Mouse (Mus musculus): ENCODE data around the gene Foxn3. TPM values are rescaled to one million over a fixed set of nuclear protein-coding genes. Genes with fewer than 3 reads are reported as not detected.

Gene Foxn3
- total RNA-seq, 2 experiments from 2014 or later: 55.7 to 59.4 TPM

- no peak for DNase-seq (ENCODE audit: low spot score in 2 of 2)
These were observed 231.1 kb downstream of the Foxn3 start for GRCm38 (mm10) chr12:99332144-99332807.

GRCm38 (mm10) chr12:99331341-99331947, 231.9 kb downstream of the Foxn3 start:
- DNase-seq (ENCODE audit: low spot score in 2 of 2): no peak

DNA sequence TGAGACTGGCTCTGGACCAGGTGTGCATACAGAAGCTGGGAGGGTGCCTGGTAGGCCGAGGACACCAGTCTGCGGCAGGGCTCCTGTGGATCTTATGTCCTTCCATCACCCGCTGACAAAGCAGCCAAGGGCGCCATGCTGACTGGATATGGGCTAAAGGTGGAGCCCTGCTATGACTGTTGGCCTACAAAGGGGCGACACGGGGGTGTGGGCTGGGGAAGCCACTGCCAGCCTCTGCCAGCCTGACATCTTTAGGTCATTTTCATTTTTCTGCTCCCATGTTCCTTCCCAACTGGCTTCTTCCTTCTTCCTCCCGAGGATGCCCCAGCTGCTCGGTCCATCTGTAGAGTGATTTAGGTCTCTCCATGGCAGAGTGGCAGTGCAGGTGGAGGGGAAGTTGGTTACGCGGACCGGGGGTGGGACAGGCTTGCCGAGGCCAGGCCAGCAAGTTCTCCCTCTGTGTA, 232.5 kb downstream of the Foxn3 start:
- DNase-seq (ENCODE audit: low spot score in 2 of 2): no peak

- DNase-seq (ENCODE audit: low spot score in 2 of 2): no peak
These were observed 233.8 kb downstream of the Foxn3 start for GRCm38 (mm10) chr12:99329301-99330257.

DNA sequence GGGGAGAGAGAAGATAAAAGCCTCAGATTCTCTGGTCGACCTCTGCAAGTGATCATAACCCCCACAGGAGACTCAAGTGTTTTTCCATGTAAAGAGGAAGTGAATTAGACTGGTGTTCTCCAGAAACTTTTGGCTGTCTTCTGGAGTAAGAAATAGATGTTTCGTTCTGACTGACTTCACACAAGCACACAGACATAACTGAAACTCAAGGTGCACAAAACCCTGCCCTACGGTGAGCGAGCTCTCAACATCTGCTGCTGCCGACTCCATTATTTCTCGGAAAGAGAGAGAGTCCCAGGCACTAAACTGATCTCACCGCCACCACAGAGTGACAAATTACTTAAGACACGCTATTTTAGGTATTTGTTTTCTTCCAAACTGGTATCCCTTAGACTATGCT, 237.2 kb downstream of the Foxn3 start:
- no peak for DNase-seq (ENCODE audit: low spot score in 2 of 2)

- no peak for DNase-seq (ENCODE audit: low spot score in 2 of 2)
These were observed 241.6 kb downstream of the Foxn3 start for GRCm38 (mm10) chr12:99321633-99322431.

- no peak for DNase-seq (ENCODE audit: low spot score in 2 of 2)
These were observed 242.4 kb downstream of the Foxn3 start for GRCm38 (mm10) chr12:99320966-99321496.

DNA sequence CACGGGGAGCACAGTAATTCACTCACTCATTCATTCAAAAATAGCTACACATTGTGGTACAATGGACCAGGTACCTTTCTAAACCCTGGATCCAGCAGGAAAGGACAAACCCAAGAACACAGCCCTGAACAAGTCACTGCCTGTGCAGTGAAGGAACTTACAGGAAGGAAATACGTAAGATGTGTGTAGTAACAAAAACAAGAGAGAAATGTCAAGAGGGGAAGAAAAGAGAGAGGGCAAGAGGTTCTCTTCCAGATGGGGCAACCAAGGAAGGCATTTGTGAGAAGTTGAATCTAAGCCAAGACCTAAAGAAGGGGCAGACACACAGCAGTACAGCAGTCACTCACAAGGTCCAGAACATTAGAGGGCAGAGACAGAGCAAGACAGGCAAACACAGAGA, 243.5 kb downstream of the Foxn3 start:
- no peak for DNase-seq (ENCODE audit: low spot score in 2 of 2)

DNA sequence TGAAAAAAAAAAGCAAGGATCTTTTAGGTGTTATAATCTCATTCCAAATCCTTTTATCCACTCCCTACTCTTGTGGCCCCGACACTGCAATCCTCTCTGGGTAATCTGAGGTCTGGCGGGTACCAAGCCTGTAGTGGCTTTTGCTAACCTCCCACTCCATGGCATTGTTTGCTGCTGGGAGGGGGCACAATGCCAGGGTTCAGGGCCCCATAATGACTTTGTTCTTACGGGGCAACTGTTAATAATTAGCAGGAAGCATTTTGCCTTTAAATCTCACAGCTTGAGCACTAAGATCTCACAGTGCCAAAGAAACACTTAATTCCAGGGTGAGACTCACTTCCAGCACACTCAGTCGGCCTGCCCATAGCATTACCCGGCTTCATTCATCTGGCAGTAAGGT, 244.2 kb downstream of the Foxn3 start:
- DNase-seq (ENCODE audit: low spot score in 2 of 2): no peak

GRCm38 (mm10) chr12:99315931-99316330, 247.5 kb downstream of the Foxn3 start:
- no peak for DNase-seq (ENCODE audit: low spot score in 2 of 2)

- DNase-seq (ENCODE audit: low spot score in 2 of 2): no peak
These were observed 248.6 kb downstream of the Foxn3 start for GRCm38 (mm10) chr12:99314817-99315216.

DNA sequence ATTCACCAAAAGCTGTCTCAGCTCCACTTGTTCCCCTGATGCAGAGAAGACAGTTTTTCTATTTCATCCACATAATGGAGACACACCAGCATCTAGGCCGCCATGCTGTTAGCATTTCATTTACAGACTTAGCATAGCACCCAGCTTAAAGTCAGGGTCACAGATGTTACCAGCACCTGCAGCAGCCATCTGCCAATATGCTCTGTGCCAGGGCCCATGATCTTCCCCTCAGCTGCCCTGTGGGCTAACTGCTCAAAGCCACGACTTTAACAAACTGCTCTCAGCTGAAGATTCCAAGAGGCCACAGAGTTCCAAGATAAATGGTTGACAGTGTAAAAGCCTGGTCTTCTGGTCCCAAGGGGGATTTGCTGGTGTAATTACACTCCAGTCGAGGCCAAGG, 252.1 kb downstream of the Foxn3 start:
- no peak for DNase-seq (ENCODE audit: low spot score in 2 of 2)

- no peak for DNase-seq (ENCODE audit: low spot score in 2 of 2)
These were observed 253.4 kb downstream of the Foxn3 start for GRCm38 (mm10) chr12:99309937-99310336.

DNA sequence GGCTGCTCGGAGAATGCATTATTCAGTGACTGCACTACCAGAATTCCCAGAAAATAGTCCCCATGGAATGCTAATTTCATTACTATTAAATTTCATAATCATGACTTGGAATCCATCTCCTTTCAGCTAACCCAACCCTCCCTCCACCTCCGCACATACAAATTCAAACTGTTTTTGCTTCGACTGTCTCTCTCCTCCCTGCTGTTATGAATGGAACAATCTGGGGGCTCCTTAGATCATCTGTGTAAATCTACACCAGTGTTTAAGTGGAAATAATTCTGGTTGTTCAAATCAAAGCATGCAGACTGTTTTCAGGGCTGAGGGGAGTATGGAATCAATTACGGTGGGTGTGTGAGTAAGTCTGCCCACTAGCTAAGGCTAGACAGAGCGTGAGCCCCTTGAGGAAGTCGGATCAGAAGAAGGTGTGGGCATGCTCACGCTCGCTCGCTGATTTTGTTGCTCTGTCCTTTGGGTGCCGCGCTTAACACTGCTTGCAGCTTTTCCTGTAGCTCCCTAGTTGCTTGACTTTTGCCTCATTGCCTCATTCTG, 254.8 kb downstream of the Foxn3 start:
- no peak for DNase-seq (ENCODE audit: low spot score in 2 of 2)

DNA sequence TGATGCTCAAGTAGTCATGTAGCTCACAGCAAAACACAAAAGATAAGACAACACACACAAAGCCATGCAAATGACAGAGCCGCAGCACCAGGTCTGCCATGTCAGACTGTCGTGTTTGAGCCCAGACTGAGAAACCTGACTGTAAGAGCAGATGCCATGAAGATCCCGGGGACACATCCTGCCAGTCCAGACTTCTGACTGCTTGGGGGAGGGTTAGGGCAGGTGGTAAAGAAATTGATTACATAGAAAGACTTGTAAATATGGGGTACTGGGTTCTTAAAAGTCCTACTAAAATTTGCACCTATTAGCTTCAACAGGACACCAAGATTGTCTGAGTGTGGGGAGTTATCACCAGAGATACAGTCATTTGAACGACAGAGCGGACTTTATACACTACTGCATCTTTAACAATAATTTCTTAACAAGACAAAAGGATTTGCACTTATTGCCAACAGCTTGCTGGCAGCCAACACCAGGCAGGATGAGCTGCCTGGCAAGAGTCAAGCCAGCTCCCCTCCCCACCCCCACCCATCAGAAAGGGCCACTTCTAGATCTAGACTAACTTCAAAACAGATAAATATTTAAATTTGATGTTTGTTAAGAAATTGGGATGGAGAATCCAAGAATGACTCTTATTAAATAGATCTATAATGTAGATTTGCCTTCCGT, 256.7 kb downstream of the Foxn3 start:
- DNase-seq (ENCODE audit: low spot score in 2 of 2): no peak

DNA sequence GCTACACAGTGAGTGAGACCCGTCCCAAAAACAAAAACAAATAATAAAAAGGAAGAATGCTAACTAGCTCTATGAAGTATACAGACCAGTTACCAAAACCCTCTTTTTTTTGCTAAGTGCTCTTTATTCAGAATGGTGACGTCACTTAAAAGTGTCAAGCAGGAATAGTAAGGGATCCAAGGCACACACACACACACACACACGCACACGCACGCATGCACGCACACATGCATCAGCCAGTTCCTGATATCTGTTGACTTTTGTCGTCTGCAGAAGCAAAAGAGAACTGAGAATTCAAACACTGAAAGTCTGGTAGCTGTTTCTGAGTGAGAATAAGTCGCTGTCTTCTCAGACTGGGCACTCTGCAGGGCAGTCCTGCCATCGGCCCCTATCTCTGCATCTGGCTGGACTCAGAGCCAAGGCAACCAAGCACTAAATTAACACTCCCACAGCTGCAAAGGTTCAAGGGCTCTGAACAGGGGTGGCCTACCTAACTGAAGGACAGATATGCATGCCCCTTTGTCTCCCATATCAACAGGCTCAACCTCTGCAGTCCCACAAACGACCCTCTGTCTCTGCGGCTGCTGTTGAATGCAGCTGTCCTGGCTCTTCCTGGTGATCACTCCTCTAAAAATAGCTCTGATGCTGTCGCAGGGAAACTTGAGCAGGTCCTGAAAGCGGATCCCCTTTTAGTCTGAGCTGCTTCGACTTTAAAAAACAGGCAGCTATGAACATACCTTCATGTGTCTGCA, 257.4 kb downstream of the Foxn3 start:
- DNase-seq (ENCODE audit: low spot score in 2 of 2): no peak

- DNase-seq (ENCODE audit: low spot score in 2 of 2): no peak
These were observed 258.1 kb downstream of the Foxn3 start for GRCm38 (mm10) chr12:99305324-99305723.

DNA sequence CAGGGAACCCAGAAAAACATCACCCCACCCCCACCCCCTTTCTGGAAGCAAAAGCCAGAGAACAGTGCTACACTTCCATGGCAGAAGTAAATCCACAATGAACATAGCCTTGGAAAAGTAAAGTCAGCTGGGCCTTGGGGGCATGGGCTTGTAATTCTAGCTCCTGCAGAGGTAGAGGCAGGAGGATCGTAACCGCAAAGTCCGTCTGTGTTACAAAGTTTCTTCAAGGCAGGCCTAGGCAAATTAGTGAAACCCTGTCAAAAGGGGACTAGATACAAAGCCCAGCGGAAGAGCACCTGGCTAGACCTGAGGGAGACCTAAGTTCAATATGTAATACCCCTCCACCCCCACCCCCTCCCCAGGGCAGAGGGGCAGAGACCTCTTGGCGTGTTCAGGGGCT, 259.3 kb downstream of the Foxn3 start:
- DNase-seq (ENCODE audit: low spot score in 2 of 2): no peak

DNA sequence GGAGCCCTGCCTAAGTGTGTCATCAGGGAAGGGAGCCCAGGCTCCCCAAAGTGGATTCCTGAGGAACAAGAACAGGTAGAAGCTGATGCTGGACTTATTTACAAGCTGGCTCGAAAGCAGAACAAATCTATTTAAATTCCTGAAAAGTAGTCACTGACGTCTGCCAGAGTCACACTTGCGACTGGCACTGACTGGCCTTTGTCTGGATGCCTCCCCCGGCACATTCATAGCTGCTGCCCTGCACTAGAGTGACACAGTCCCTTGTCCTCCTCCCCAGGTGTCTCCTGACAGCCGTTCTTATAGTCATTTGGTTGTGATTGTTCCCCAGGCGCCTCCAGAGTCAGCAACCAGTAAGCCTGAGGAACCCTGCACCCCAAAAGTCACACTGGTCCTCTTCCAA, 259.8 kb downstream of the Foxn3 start:
- no peak for DNase-seq (ENCODE audit: low spot score in 2 of 2)
